Mouse (Mus musculus) bone marrow, adult 2 months (tissue): ENCODE data around the gene Mfap4.

Experiments used
- CTCF ChIP-seq: fragments of 200-500 bp; IDR thresholded peaks from 2 replicates; pipeline ENCODE4 v1.5.1; 2011; ENCODE audit warnings: low read length, control low read depth; ENCODE audit not compliant: control insufficient read depth, insufficient read depth
- POLR2A ChIP-seq: fragments of 200-500 bp; IDR thresholded peaks from 2 replicates; pipeline ENCODE4 v1.6.1; 2011; ENCODE audit warnings: low read depth, mild to moderate bottlenecking, control low read depth, low read length, borderline replicate concordance; ENCODE audit not compliant: control insufficient read depth

GRCm38 (mm10) chr11:61497490-61497889 lies 12.3 kb downstream of the Mfap4 start:
- TF ChIP-seq POLR2A (no peak), CTCF (no peak)
